Mouse (Mus musculus) intestine, postnatal 0 days (tissue): ENCODE data around the gene Gcdh. TPM values are rescaled to one million over a fixed set of nuclear protein-coding genes. Genes with fewer than 3 reads are reported as not detected.

Source experiments
- ATAC-seq: fragments of 200-750 bp; cut with Nextera tagmentation; 2 replicates; pipeline ENCODE4 v1.8.0; 2017; ENCODE audit warnings: mild to moderate bottlenecking, moderate TSS enrichment, moderate library complexity
- H3K27ac ChIP-seq: fragments of 300-500 bp; sonication (generic); 2 replicates; pipeline ENCODE4 v1.5.1; 2014; ENCODE audit warnings: mild to moderate bottlenecking, low read depth, low read length, moderate library complexity
- H3K27me3 ChIP-seq: fragments of 300-500 bp; sonication (generic); replicated peaks from 2 replicates; pipeline ENCODE4 v1.6.1; 2014; ENCODE audit warnings: low read length, mixed read lengths; ENCODE audit not compliant: control insufficient read depth, insufficient read depth
- H3K36me3 ChIP-seq: fragments of 300-500 bp; sonication (generic); 2 replicates; pipeline ENCODE4 v1.6.1; 2014; ENCODE audit warnings: mild to moderate bottlenecking, moderate library complexity; ENCODE audit not compliant: control insufficient read depth, insufficient read depth
- H3K4me1 ChIP-seq: fragments of 300-500 bp; sonication (generic); replicated peaks from 2 replicates; pipeline ENCODE4 v1.6.1; 2014; ENCODE audit warnings: antibody characterized with exemption, low read length, mixed read lengths; ENCODE audit not compliant: control insufficient read depth, insufficient read depth
- H3K4me2 ChIP-seq: fragments of 300-500 bp; sonication (generic); replicated peaks from 2 replicates; pipeline ENCODE4 v1.6.1; 2014; ENCODE audit warnings: low read depth, mild to moderate bottlenecking, moderate library complexity
- H3K4me3 ChIP-seq: fragments of 300-500 bp; sonication (generic); 2 replicates; pipeline ENCODE4 v1.5.1; 2014; ENCODE audit warnings: low read depth, low read length
- H3K9ac ChIP-seq: fragments of 300-500 bp; sonication (generic); 2 replicates; pipeline ENCODE4 v1.6.1; 2014; ENCODE audit warnings: mild to moderate bottlenecking, low read depth, low read length
- H3K9me3 ChIP-seq: fragments of 300-500 bp; sonication (generic); 2 replicates; pipeline ENCODE4 v1.6.1; 2016; ENCODE audit warnings: mixed run types; ENCODE audit not compliant: control insufficient read depth
- CTCF ChIP-seq: sonication (generic); IDR thresholded peaks from 2 replicates; pipeline ENCODE4 v1.5.1; 2016; ENCODE audit warnings: low read depth, mild to moderate bottlenecking, control low read depth, antibody characterized with exemption, moderate library complexity
- WGBS: fragments of 180-500 bp; shearing (Covaris S2); extraction: QIAGEN DNeasy Blood & Tissue Kit; methylation state at CpG from one replicate; pipeline ENCODE4 v1.1.7; 2014; 5-methylcytosine and 5-hydroxymethylcytosine counted together
- polyA plus RNA-seq: library from polyadenylated mRNA; unstranded; fragments of >200 nt; fragmentation: Nextera tagmentation; extraction: Ambion mirVana; gene quantifications from 2 replicates; pipeline ENCODE4 v1.2.1, GENCODE M21; 2015

Gene Gcdh
- polyA plus RNA-seq, 1 experiment from 2014 or later: 15.5 TPM

GRCm38 (mm10) chr8:84846722-84847572 is 46.8 kb downstream of the Gcdh start, which contains the start of gene Calr:
TSS of gene Calr (minus strand) at chr8:84846934.
- H3K4me1 ChIP-seq: peaks cover 7% of the 10 kb centered on the region; the same call in 1 of the 2 replicates
- H3K4me3 ChIP-seq: peak within 1 kb of the TSS; percentile 94
- H3K9me3 ChIP-seq: no peaks in the 10 kb centered on the region
- peaks cover 34% of the 10 kb centered on the region for H3K36me3 ChIP-seq
- H3K4me2 ChIP-seq: peak within 1 kb of the TSS; percentile 77
- peak; percentile 42; the same call in 1 of the 2 replicates for TF ChIP-seq CTCF
- peak within 1 kb of the TSS; percentile 84 for H3K27ac ChIP-seq
- ATAC-seq: peak; percentile 99
- H3K9ac ChIP-seq: peak within 1 kb of the TSS; percentile 63
- under 1% methylated on average over 55 of the region's 55 CpGs for WGBS
- H3K27me3 ChIP-seq: no peaks in the 10 kb centered on the region

DNA sequence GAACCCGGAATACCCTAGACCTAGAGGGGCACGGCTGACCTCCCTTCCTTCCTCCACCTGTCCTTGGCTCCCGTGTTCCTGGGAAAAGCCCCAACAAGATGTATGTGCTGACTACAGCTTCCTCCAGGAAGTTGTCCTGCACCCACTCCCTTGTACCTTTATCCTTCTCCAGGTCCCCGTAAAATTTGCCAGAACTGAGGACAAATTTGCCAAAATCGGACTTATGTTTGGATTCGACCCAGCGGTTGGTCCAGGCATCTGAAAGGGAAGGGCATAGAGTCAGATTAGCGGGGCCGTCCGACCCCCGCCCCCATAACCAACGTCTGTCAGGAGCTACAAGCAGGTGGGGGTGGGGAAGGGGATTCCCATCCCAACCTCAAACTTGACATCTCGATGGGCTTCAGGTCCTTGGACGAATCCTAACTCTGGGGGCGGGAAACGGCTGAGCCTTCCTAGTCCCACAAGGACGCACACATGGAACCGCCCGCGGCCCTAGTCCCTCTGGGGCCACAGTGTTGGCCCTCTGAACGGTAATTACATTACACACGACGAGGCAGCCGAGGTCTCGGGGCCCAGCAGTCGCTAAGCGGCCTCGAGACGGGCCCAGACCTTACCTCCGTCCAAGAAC is 47.5 kb downstream of the Gcdh start:
- H3K36me3 ChIP-seq: peaks cover 39% of the 10 kb centered on the region
- H3K4me2 ChIP-seq: peak overlapping the region; percentile 77
- H3K4me3 ChIP-seq: peak overlapping the region; percentile 94
- peaks cover 7% of the 10 kb centered on the region; the same call in 1 of the 2 replicates for H3K4me1 ChIP-seq
- peak; percentile 39 for ATAC-seq
- no peak for TF ChIP-seq CTCF
- no peaks in the 10 kb centered on the region for H3K27me3 ChIP-seq
- peak overlapping the region; percentile 76 for H3K27ac ChIP-seq
- WGBS: under 1% methylated on average over 30 of the region's 30 CpGs
- H3K9ac ChIP-seq: peak overlapping the region; percentile 63
- H3K9me3 ChIP-seq: no peaks in the 10 kb centered on the region

DNA sequence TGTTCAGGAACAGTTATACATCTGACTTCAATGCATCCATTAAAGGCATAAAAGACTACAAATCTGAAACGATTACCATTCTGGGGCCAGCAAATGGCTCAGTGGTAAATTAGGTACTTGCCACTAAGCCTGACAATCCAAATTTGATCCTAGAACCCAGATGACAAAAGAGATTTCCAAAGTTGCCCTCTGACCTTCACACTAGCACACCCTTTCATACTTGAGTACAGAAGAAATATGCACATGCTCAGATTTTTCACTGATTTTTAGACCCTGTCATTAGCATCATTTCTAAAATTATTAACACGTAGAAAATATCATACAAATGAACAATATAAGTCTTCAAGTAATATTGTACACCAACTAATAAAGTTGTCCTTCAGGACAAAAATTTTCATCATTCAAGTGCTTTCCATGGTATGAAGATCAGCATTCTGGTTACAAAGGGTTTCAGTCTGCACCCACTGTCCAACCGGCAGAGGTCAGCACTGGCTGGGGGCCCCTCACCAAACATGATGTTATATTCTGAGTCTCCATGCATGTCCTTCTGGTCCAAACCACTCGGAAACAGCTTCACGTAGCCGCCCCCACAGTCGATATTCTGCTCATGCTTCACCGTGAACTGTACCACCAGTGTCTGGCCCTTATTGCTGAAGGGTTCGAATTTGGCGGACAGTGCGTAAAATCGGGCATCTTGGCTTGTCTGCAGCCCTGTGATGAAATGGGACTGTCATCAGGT is 48.2 kb downstream of the Gcdh start:
- TF ChIP-seq CTCF: peak; percentile 80
- WGBS: 9% methylated on average over 12 of the region's 12 CpGs
- ATAC-seq: no peak
- Histone ChIP-seq H3K27ac (no peak overlapping the region; the same call in 1 of the 2 replicates), H3K27me3 (no peaks in the 10 kb centered on the region), H3K9ac (peak overlapping the region; percentile 63), H3K4me3 (peak overlapping the region; percentile 94), H3K4me2 (peak overlapping the region; percentile 77), H3K9me3 (no peaks in the 10 kb centered on the region), H3K36me3 (peaks cover 39% of the 10 kb centered on the region), H3K4me1 (peaks cover 7% of the 10 kb centered on the region; the same call in 1 of the 2 replicates)

GRCm38 (mm10) chr8:84844397-84845070 is 49.2 kb downstream of the Gcdh start:
- no peak overlapping the region for H3K9ac ChIP-seq

DNA sequence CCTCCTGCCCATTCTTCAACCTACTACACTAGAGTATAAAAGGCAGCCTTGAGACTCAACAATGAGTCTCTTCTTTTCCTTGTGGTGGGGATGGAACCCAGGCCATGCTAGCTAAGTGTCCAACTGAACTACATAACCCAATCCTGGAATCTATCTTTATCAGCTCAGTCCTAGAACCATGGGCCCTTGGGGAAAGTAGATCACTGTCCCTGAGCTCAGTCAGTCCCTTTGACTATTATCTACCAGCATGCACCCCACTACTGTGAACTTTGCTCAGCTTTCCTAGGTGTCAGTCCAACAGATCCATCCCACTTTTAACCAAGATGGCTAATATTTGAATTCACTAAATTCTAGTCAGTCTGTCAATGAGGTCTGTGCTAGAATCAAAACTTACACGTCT is 52.2 kb downstream of the Gcdh start:
- peak overlapping the region; percentile 24; the same call in 1 of the 2 replicates for H3K27ac ChIP-seq
- 70% methylated on average over 1 of the region's 1 CpGs for WGBS
- ATAC-seq: no peak

More at GRCm38 (mm10) chr8:84844397-84845070, 49.2 kb downstream of the Gcdh start:
- Histone ChIP-seq H3K4me1 (peaks cover 7% of the 10 kb centered on the region; the same call in 1 of the 2 replicates), H3K27me3 (no peaks in the 10 kb centered on the region), H3K9me3 (no peaks in the 10 kb centered on the region), H3K4me3 (peak overlapping the region; percentile 94; the same call in 1 of the 2 replicates), H3K27ac (peak overlapping the region; percentile 41; the same call in 1 of the 2 replicates), H3K4me2 (peak overlapping the region; percentile 77), H3K36me3 (peaks cover 39% of the 10 kb centered on the region)
- ATAC-seq: no peak
- TF ChIP-seq CTCF: no peak
- WGBS: 65% methylated on average over 9 of the region's 9 CpGs

More for the DNA sequence above, 52.2 kb downstream of the Gcdh start:
- no peak for TF ChIP-seq CTCF
- H3K4me1 ChIP-seq: peaks cover 3% of the 10 kb centered on the region; the same call in 1 of the 2 replicates
- no peak overlapping the region for H3K9ac ChIP-seq
- H3K9me3 ChIP-seq: no peaks in the 10 kb centered on the region
- no peak overlapping the region for H3K4me2 ChIP-seq
- peaks cover 61% of the 10 kb centered on the region for H3K36me3 ChIP-seq
- H3K4me3 ChIP-seq: no peak overlapping the region
- H3K27me3 ChIP-seq: no peaks in the 10 kb centered on the region
